Mouse (Mus musculus) yolk sac, embryonic 10.5 days (tissue): ENCODE measurements at regions not wholly inside any gene's neighbourhood (a gene's known extent, or its start where the extent isn't known, plus 50 kb on each side); places are given as distances from the start of the nearest gene placed in this dataset.

ENCODE experiments used
- DNase-seq: peaks from one replicate; pipeline ENCODE4 v3.0.0-alpha.2; 2017; ENCODE audit warnings: low spot score

DNA sequence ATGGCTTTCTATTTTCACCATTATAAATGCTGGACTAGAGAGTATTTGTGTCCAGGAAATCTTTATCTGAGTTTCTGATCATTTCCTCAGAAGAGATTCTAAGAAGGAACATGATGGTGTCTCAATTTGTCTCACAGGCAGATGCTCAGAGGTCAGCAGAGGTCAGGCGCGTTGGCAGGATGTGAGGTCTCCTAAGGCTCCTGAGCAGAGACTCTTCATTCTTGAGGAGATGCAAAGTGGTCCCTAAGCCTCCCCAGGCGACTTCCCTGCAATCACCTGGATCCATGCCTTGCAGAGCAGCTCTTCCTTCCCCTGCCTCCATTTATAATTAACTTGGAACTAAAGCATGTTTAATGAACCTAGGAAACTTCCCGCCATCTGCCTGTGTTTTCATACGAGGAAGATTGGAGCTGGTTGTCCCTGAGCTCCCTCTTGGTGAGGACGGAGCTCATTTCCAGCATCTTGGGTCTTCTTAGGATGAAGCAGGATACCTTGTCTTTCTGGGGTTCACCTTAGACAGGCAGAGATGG lies 71.8 kb downstream of the Arf2 start:
- DNase-seq, result no peak

- no peak for DNase-seq
Measured at GRCm38 (mm10) chr11:104045216-104045615, 78.7 kb downstream of the Arf2 start.

- DNase-seq, result no peak
Measured at GRCm38 (mm10) chr11:104051986-104052385, 80.7 kb upstream of the Crhr1 start.

- DNase-seq, result peak; percentile 31
Measured at GRCm38 (mm10) chr11:104053242-104053641, 79.4 kb upstream of the Crhr1 start.

DNA sequence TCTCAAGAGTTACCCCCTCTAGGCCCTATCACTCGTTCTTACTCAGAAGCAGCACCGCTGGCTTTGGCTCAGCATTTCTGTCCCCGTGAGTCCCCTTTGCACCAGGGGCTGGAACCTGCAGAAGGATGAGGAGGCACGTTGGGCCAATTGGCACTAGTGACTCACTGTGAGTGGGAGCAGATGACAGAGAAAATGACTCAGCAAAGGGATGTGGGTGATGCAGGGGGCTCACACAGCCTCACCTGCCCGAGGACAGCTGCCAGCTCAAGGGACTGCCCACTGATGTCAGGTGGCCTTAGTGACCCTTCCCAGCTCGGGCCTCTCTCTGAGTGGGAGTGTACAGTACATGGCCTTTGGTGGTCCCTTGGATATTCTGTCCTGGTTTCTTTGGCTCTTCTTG lies 76.7 kb upstream of the Crhr1 start:
- DNase-seq, result no peak

DNA sequence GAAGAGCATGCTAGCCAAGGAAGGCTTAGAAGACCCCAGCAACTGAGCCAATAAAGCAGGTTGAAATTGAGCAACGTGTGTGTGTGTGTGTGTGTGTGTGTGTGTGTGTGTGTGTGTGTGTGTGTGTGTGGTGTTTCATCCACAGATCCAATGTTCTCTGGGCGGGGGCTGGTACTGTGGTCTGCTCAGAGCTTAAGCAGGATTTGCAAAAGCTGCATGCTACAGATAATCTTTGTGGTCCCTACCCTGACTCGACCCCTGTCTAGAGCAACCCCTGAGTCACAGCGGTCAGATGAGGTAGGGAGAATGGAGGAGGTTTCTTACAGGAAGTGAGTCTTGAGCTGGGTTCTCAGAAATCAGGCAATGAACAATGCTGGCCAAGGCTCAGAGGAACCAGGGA lies 75.6 kb upstream of the Crhr1 start:
- no peak for DNase-seq

- no peak for DNase-seq
Measured at GRCm38 (mm10) chr11:104058600-104058999, 74.1 kb upstream of the Crhr1 start.

- DNase-seq, result no peak
Measured at GRCm38 (mm10) chr11:104059085-104059484, 73.6 kb upstream of the Crhr1 start.

DNA sequence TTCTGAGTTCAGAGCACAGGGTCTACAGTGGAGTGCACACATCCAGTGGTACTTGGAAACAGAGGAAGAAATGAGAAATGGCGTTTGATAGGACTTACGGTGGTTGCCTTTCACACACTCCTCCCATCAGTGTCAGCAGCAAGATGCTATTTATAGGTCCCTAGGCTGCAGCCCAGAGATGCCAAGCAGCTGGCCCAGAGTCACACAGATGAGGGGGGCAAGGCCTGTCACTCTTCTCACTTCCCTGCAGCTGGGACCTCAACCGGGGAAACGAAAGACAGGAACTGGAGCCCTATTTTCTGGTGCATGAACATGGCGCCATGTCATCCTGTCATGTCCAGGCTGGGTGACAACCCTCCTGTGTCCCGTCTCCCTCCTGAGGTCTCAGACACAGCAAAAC lies 71.3 kb upstream of the Crhr1 start:
- no peak for DNase-seq

- no peak for DNase-seq
Measured at GRCm38 (mm10) chr11:104065181-104065580, 67.5 kb upstream of the Crhr1 start.

GRCm38 (mm10) chr11:104072591-104073183 lies 60.0 kb upstream of the Crhr1 start:
- DNase-seq, result no peak

- DNase-seq, result no peak
Measured at GRCm38 (mm10) chr11:104074763-104075162, 57.9 kb upstream of the Crhr1 start.

DNA sequence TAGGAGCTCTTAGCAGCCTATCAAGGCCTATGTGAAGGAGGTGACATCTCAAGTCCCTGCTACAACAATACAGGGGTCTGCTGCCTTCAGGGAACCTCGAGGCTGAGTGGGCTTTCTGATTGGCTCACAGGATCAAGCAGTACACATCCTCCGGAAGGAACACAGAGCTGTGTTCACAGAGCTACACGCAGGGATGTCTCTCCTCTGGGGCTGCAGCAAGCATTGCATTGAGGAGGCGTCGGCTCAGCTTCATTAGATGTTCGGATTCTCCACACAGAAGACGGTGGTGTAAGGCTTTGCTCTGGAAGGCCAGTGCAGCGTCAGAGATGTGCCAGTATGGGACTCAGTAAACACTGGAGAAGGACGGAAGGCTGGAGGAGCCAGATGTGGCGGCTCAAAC lies 57.3 kb upstream of the Crhr1 start:
- no peak for DNase-seq

DNA sequence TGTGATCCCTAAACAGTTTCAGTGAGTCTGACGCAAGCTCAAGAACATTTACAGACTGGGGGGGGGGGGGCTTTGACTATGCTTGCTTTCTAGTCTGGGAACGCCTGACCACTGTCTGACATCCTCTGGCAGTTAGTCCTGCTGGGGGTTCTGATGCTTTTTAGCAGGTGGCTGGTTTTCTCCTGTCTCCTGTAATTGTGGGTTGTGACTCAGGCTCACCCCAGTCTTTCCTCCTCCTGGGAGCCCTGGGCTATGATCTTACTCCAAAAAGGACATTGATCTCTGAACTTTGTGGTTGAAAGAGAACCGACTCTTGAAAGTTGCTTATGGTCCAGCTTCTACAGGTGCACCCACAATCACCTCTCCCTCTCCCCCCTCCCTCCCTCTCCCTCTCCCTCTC lies 50.6 kb upstream of the Crhr1 start:
- no peak for DNase-seq
